Mouse (Mus musculus): ENCODE results near the gene Tbcel. TPM values are rescaled to one million over a fixed set of nuclear protein-coding genes. Genes with fewer than 3 reads are reported as not detected.

Tbcel gene
- 10 to 100 TPM; 19.0 to 22.7 TPM for total RNA-seq (2021)
- long read RNA-seq, experiment 1, full-length matches to known transcripts = 1 of 4 reads
- long read RNA-seq, experiment 1, partial matches to known transcripts = 0 of 4 reads
- long read RNA-seq, experiment 1, other reads (novel, unspliced or antisense) = 3 of 4 reads
- long read RNA-seq, experiment 2, full-length matches to known transcripts = 2 of 5 reads
- long read RNA-seq, experiment 2, partial matches to known transcripts = 0 of 5 reads
- long read RNA-seq, experiment 2, other reads (novel, unspliced or antisense) = 3 of 5 reads

- no peak for DNase-seq
Observed at GRCm38 (mm10) chr9:42507709-42508108, at the start of gene Tbcel. Gene Tbcel, minus strand, starts transcription at chr9:42507809.

- DNase-seq = no peak
Observed at GRCm38 (mm10) chr9:42555186-42555585, 47.6 kb upstream of the Tbcel start.

- peak; percentile 24 to 75 for DNase-seq
Observed at GRCm38 (mm10) chr9:42550116-42550515, 42.5 kb upstream of the Tbcel start.

- DNase-seq = no peak
Observed at GRCm38 (mm10) chr9:42548981-42549380, 41.4 kb upstream of the Tbcel start.

- no peak for DNase-seq
Observed at GRCm38 (mm10) chr9:42544521-42544920, 36.9 kb upstream of the Tbcel start.

- no peak for DNase-seq
Observed at GRCm38 (mm10) chr9:42533491-42533890, 25.9 kb upstream of the Tbcel start.

GRCm38 (mm10) chr9:42533041-42533440, 25.4 kb upstream of the Tbcel start:
- DNase-seq = no peak

- no peak for DNase-seq
Observed at GRCm38 (mm10) chr9:42531951-42532350, 24.3 kb upstream of the Tbcel start.

GRCm38 (mm10) chr9:42530221-42531152, 22.9 kb upstream of the Tbcel start:
- no peak for DNase-seq

GRCm38 (mm10) chr9:42520587-42521084, 13.0 kb upstream of the Tbcel start:
- DNase-seq = peak; percentile 2

- DNase-seq = no peak
Observed at GRCm38 (mm10) chr9:42518163-42518562, 10.6 kb upstream of the Tbcel start.

GRCm38 (mm10) chr9:42513159-42513558, 5.5 kb upstream of the Tbcel start:
- DNase-seq = no peak

GRCm38 (mm10) chr9:42512312-42512711, 4.7 kb upstream of the Tbcel start:
- DNase-seq = no peak

GRCm38 (mm10) chr9:42508235-42508634, 626 bp upstream of the Tbcel start:
- DNase-seq = no peak

- DNase-seq = no peak
Observed at GRCm38 (mm10) chr9:42507022-42507421, 587 bp downstream of the Tbcel start.

GRCm38 (mm10) chr9:42504971-42505510, 2.6 kb downstream of the Tbcel start:
- DNase-seq = no peak

- no peak for DNase-seq
Observed at GRCm38 (mm10) chr9:42504559-42504958, 3.0 kb downstream of the Tbcel start.

- no peak for DNase-seq
Observed at GRCm38 (mm10) chr9:42503709-42504108, 3.9 kb downstream of the Tbcel start.

- no peak for DNase-seq
Observed at GRCm38 (mm10) chr9:42496296-42496695, 11.3 kb downstream of the Tbcel start.

- no peak for DNase-seq
Observed at GRCm38 (mm10) chr9:42491780-42492179, 15.8 kb downstream of the Tbcel start.

GRCm38 (mm10) chr9:42490589-42491382, 16.8 kb downstream of the Tbcel start:
- no peak for DNase-seq

- DNase-seq = no peak
Observed at GRCm38 (mm10) chr9:42488071-42488470, 19.5 kb downstream of the Tbcel start.
